Mouse (Mus musculus): ENCODE data around the gene Anxa3. TPM values are rescaled to one million over a fixed set of nuclear protein-coding genes. Genes with fewer than 3 reads are reported as not detected.
A peak's percentile ranks its signal among the peaks of the same experiment; 100 is the strongest.

Gene Anxa3
- total RNA-seq (2022) = 10 to 100 TPM; 21.1 to 30.2 (median 26.6) TPM

GRCm38 (mm10) chr5:96792936-96793718 is at the start of gene Anxa3:
TSS of gene Anxa3 (plus strand) at chr5:96793339.
- peak; percentile 75 for DNase-seq (ENCODE audit: low spot score)

GRCm38 (mm10) chr5:96747195-96747984 is 45.7 kb upstream of the Anxa3 start:
- no peak for DNase-seq (ENCODE audit: low spot score)

DNA sequence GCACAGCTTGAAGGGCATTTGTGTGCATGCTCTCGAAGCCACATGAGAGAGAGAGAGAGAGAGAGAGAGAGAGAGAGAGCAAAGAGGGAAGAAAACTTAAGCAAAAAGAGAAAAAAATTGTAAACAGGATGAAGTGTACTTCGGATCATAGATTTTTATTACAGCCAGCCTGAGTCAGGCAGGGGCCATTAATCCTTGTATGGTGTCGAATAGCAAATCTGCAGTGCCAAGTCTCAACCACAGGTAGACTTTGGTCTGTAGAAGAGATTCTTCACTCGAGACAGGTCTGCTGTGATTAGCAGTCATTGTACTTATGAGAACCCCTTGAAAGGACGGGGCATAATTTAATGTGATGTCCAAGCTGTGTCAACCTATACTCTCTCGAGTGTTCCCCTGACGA is 35.5 kb upstream of the Anxa3 start:
- DNase-seq (ENCODE audit: low spot score) = no peak

DNA sequence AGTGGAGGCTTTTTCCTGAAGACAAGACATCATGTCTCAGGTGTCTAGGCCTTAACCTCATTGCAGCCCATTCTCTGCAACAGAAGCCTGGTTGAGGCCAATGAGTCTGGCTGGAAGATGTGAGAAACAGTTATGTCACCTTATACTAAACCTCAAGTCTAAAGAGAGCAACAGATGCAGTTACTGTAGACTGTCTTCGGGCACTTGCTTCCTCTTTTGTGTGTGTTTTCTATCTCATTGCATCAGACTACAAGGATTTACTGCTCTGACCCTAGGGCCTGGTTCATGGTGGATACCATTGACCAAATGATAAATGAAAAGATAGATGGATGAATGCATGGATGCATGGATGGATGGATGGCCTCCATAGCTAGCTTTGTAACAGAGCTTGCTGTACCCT is 31.1 kb upstream of the Anxa3 start:
- DNase-seq (ENCODE audit: low spot score) = no peak

DNA sequence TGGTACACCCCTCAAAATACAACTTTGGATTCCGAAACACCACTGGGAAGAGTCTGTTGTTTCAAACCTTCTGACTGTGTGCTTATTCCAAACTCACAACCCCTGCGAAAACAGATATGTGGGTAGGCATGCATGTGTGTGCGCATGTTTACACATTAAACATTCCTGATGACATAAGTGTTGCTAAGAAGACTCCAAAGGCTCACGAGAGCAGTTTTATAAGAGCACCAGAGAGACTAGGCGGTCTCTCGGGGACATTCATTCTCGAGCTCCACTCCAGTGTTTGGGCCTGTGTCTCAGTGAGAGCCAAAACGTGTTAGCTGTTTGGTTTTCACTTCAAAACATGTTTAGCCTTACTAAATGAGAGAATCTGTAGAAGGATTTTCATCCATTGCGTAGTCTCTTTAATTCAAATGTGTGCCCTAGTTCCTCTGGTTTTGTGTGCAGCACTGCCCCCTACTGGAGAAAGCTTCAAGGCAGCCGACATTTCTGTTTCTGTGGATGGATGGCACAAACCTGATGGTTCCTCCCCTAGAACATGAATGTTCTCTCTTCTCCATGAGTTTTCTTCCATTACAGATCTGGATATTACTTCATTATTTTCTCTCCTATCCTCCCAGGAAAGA is 24.2 kb upstream of the Anxa3 start:
- DNase-seq (ENCODE audit: low spot score) = peak; percentile 70

GRCm38 (mm10) chr5:96783506-96784288 is 9.4 kb upstream of the Anxa3 start:
- no peak for DNase-seq (ENCODE audit: low spot score)

DNA sequence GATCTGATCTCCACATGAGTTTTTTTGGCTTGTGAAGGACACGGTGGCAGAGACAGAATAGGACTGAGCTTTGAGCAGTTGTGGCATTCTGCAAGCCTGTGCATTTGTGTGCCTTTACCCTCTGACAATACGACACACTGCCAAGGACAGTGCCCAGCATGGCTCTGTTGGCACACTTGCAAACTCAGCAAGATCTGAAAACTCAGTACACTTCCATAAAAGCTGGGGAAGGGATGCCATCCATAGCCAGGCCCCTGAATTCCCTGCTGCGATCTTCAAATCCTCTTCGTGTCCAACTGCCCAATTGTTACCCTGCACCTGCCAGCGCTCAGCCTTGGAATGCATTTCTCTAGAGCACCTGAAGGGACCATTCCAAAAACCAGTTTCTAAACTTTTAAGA is 8.0 kb upstream of the Anxa3 start:
- DNase-seq (ENCODE audit: low spot score) = no peak

DNA sequence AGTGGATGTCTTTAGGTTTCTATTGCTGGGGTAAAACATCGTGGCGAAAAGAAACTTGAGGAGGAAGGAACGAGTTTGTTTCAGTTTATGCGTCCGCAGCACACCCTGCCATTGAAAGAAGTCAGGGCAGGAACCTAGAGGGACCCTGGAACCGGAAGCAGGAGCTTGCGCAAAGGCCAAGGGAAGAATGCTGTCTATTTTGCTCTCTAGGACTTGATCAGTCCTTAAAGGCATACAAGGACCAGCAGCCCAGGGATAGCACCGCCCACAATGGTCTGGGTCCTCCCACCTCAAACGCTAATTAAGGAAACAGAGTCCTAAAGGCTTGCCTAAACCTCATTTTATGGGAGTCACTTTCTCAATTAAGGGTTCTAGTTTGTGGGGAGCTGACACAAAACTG is 717 bp upstream of the Anxa3 start:
- peak; percentile 71 for DNase-seq (ENCODE audit: low spot score)

- peak; percentile 31 for DNase-seq (ENCODE audit: low spot score)
Observed at GRCm38 (mm10) chr5:96793953-96794635, 955 bp downstream of the Anxa3 start.

GRCm38 (mm10) chr5:96795752-96796151 is 2.6 kb downstream of the Anxa3 start:
- peak; percentile 65 for DNase-seq (ENCODE audit: low spot score)

- no peak for DNase-seq (ENCODE audit: low spot score)
Observed at GRCm38 (mm10) chr5:96797465-96797864, 4.3 kb downstream of the Anxa3 start.

DNA sequence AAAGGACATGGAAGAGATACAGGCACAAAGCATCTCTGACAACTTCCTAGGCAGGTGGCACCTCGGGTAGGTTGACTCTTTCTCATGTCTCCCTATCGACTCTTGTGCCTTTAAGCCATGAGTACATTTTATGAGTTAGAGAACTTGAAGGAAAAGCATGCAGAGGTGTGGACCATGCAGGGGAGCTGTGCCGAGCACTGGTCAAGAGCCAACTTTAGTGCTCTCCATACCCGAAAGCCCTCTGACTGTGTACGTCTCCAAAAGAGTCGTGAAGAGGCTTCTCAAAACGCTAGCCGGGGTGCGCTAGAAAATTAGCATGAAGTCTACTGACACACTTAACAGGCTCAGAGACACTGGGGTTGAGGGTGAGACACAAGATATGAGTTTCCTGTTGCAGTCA is 6.0 kb downstream of the Anxa3 start:
- no peak for DNase-seq (ENCODE audit: low spot score)

GRCm38 (mm10) chr5:96799969-96800368 is 6.8 kb downstream of the Anxa3 start:
- no peak for DNase-seq (ENCODE audit: low spot score)

DNA sequence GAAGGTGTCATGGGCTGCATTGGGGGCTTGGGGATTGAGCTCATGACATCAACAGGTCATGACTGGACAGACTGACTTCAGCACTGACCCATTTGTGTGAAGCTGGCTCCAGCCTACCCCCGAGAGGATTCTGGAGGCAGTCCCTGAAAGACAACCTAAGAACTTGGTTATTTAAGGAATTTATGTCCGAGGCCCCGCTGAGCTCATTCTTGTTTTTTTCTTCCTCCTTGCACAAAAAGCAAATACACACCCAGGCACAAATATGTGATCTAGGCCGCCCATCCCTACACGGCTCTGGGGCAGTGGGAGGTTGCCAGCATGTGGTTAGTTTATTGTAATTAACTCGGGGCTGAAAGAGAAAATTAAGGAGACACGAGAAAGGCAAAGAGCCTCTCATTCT is 9.0 kb downstream of the Anxa3 start:
- no peak for DNase-seq (ENCODE audit: low spot score)

- peak; percentile 74 for DNase-seq (ENCODE audit: low spot score)
Observed at GRCm38 (mm10) chr5:96803091-96803490, 10.0 kb downstream of the Anxa3 start.

DNA sequence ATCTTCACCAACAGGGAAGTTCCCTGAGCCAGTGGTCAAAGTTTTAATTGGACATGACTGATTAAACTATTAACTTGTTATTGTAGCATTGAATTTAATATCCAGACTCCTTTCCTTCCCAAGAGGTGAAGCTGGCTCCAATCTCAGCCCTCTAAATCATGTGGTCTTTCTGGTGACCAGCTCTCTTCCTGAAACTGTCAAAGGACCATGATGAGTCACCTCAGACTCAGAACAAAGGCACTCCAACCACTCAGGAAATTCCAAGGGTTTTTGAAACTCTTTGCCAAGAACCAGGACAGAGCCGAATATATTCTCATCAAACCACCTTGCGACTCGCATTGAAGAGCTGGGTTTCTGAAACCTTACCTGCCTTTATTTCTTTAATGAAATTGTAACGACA is 11.2 kb downstream of the Anxa3 start:
- peak; percentile 76 for DNase-seq (ENCODE audit: low spot score)

DNA sequence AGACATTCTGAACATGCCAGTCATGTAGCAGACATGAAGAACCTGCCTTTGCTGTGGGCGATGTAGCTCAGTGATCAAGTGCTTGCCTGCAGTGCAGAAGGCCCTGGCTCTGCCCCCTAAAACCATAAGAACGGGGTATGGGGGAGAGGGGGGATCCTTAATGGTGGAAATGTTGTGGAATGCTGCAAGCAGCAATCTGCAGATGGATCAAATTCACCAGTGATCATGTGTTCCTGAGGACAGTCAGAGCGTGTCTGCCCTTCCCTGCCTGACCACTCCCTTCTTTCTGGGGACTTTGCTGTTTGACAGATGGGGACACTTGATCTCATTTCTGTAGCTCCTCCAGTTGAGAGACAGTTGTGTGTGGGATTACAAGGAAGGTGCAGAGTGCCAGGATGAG is 11.7 kb downstream of the Anxa3 start:
- DNase-seq (ENCODE audit: low spot score) = no peak

- DNase-seq (ENCODE audit: low spot score) = no peak
Observed at GRCm38 (mm10) chr5:96810620-96811019, 17.5 kb downstream of the Anxa3 start.

DNA sequence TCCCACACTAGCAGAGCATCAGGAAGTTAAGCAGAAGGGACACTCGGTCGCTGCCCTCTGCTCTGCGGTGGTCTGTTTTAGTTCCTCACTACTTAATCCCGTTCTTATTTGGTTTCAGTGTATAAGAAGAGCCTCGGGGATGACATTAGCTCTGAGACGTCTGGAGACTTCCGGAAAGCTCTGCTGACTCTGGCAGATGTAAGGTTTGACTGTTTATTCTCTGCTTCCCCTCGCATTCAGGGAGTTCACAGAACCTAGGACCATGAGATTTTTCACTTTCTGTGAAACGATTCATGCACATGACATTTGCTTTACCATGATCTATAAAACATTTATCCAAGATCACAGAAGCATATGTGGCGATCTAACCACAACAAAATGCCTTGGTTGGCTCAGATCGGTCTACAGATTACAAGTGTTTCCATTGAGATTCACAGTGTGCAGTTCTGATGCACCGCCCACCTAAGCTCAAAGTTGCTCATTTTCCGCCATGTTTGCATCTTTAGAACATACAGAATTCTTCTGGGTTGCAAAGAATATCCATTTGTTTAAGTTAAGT is 31.7 kb downstream of the Anxa3 start:
- DNase-seq (ENCODE audit: low spot score) = no peak

DNA sequence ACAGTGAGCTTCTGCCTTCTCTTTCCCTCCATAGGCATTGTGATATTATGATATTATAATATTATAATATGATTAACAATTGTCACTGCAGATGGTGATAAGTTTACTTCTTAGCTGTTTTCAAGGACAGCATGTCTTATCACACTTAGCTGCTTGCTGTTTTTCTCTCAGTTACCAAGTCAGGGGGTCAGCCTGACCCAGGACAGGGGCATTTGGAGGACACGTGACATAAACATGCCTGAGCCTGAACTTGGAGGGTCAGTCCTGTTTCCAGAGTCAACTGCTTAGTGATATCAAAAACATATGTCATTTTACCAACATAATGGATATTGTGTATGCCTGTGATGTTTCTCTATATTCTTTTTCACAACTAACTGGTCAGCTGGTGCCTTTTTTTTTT is 34.0 kb downstream of the Anxa3 start:
- DNase-seq (ENCODE audit: low spot score) = no peak

- peak; percentile 36 for DNase-seq (ENCODE audit: low spot score)
Observed at GRCm38 (mm10) chr5:96834338-96834737, 41.2 kb downstream of the Anxa3 start.
